ENCODE assay signal across 9 mouse cellular contexts in genomic region chr17:13669206-13669605, GRCm38 (mm10).
DNase-seq lines count a peak whose midpoint lies in the region; ATAC-seq and TF ChIP-seq lines count a peak whose summit lies in the region.
"Had no signal": no experiment of that assay in that cellular context is flagged by ENCODE, and none has a peak within 500 bp of the region (broad histone marks: within the 10 kb centered on the region; RNA-seq: fewer than 3 reads in every experiment).

No protein-coding gene starts in this region.

- no peaks in the 10 kb centered on the region for H3K27me3 ChIP-seq in heart, embryonic 10.5 days (ENCODE audit: insufficient read depth, poor library complexity, severe bottlenecking)
- no peaks in the 10 kb centered on the region for H3K27me3 ChIP-seq in heart, embryonic 11.5 days (ENCODE audit: control insufficient read depth, insufficient read depth, low read length)
- H3K27me3 ChIP-seq in forebrain, embryonic 15.5 days, result no peaks in the 10 kb centered on the region

- H3K9ac ChIP-seq in heart, embryonic 11.5 days (ENCODE audit: low read depth, low read length), result no peak overlapping the region
- H3K9ac ChIP-seq in forebrain, embryonic 15.5 days (replicated peaks), result peak overlapping the region; percentile 30

- no peak for TF ChIP-seq CTCF in olfactory bulb, adult 2 months (IDR thresholded peaks at IDR 0.05; ENCODE audit: insufficient read depth, low read depth, low read length)

- peak overlapping the region; percentile 85; the same call in 1 of the 2 replicates for H3K27ac ChIP-seq in heart, embryonic 10.5 days
- no peak overlapping the region for H3K27ac ChIP-seq in heart, embryonic 11.5 days (ENCODE audit: low read depth, low read length)
- H3K27ac ChIP-seq in forebrain, embryonic 15.5 days (replicated peaks), result peak overlapping the region; percentile 95
- H3K27ac ChIP-seq in olfactory bulb, adult 2 months (ENCODE audit: insufficient read depth, low read depth, low read length), result peak overlapping the region; percentile 91
- H3K27ac ChIP-seq: macrophage had no signal

- ATAC-seq in heart, embryonic 11.5 days (replicated peaks; ENCODE audit: insufficient number of reproducible peaks, low FRiP score, low TSS enrichment), result no peak
- peak; percentile 39 for ATAC-seq in forebrain, embryonic 15.5 days (replicated peaks)
- no peak for ATAC-seq in inflammation-experienced regulatory T-cells, adult 6 months

- 37% methylated on average over 8 of the region's 8 CpGs for WGBS in heart, embryonic 10.5 days
- WGBS in heart, embryonic 11.5 days (ENCODE audit: insufficient replicate concordance), result 37% methylated on average over 8 of the region's 8 CpGs
- 1% methylated on average over 8 of the region's 8 CpGs for WGBS in forebrain, embryonic 15.5 days
- WGBS in olfactory bulb, adult 2 months, result 13% methylated on average over 8 of the region's 8 CpGs

- no peak for DNase-seq in heart, embryonic 10.5 days (ENCODE audit: low spot score)
- peak; percentile 93 for DNase-seq in NIH3T3 (ENCODE audit: low read depth)
- DNase-seq in layer of hippocampus, postnatal 10 days (ENCODE audit: low spot score in 2 of 2), result peak; percentile 48 to 68
- no peak for DNase-seq in gastrocnemius, postnatal 36 days

- H3K9me3 ChIP-seq in heart, embryonic 10.5 days, result no peaks in the 10 kb centered on the region
- no peaks in the 10 kb centered on the region for H3K9me3 ChIP-seq in heart, embryonic 11.5 days (replicated peaks; ENCODE audit: control insufficient read depth, low read length)
- H3K9me3 ChIP-seq in forebrain, embryonic 15.5 days, result no peaks in the 10 kb centered on the region

- H3K4me2 ChIP-seq in heart, embryonic 11.5 days, result no peak overlapping the region
- H3K4me2 ChIP-seq in forebrain, embryonic 15.5 days (replicated peaks), result peak overlapping the region; percentile 25

- H3K4me3 ChIP-seq in heart, embryonic 10.5 days, result no peak overlapping the region
- no peak overlapping the region for H3K4me3 ChIP-seq in heart, embryonic 11.5 days (ENCODE audit: low read depth, low read length)
- H3K4me3 ChIP-seq in forebrain, embryonic 15.5 days, result 0 out of 2 replicates have a peak overlapping the region, but pooled peaks have one; percentile 6
- no peak overlapping the region for H3K4me3 ChIP-seq in olfactory bulb, adult 2 months (ENCODE audit: insufficient read depth, low read depth, low read length)

- no peaks in the 10 kb centered on the region for H3K36me3 ChIP-seq in heart, embryonic 10.5 days
- H3K36me3 ChIP-seq in heart, embryonic 11.5 days (ENCODE audit: control insufficient read depth, insufficient read depth, low read length), result no peaks in the 10 kb centered on the region
- H3K36me3 ChIP-seq in forebrain, embryonic 15.5 days, result no peaks in the 10 kb centered on the region

- intact Hi-C loops in gastrocnemius, postnatal 36 days (cut with DNase I), result no loop called here

- peaks cover 45% of the 10 kb centered on the region for H3K4me1 ChIP-seq in heart, embryonic 10.5 days
- H3K4me1 ChIP-seq in heart, embryonic 11.5 days (ENCODE audit: control insufficient read depth, insufficient read depth, low read length), result peaks cover 28% of the 10 kb centered on the region
- peaks cover 49% of the 10 kb centered on the region for H3K4me1 ChIP-seq in forebrain, embryonic 15.5 days
- H3K4me1 ChIP-seq in olfactory bulb, adult 2 months (ENCODE audit: control insufficient read depth, insufficient read depth, low read length), result peaks cover 29% of the 10 kb centered on the region

- TF ChIP-seq POLR2A in olfactory bulb, adult 2 months (IDR thresholded peaks at IDR 0.05; ENCODE audit: insufficient read depth, low read depth, low read length), result no peak

Comparison
In these comparisons a context has a peak if more than half of its experiments do, and no peak if none do; other contexts are left out.
1. DNase-seq: peak in NIH3T3 (single experiment) and layer of hippocampus, postnatal 10 days (2 of 2); none in heart, embryonic 10.5 days (single experiment) and gastrocnemius, postnatal 36 days (0 of 2).